Mouse (Mus musculus): ENCODE results near the gene Cabp4. TPM values are rescaled to one million over a fixed set of nuclear protein-coding genes. Genes with fewer than 3 reads are reported as not detected.
"Not testable (repeated sequence)": the region's sequence is repeated elsewhere in the genome, so short reads cannot be mapped to it uniquely, and the experiment has no call there.

Gene Cabp4
- polyA plus RNA-seq, 2 experiments from 2014 or later, result 0.79 to 0.92 TPM

GRCm38 (mm10) chr19:4122411-4123370 lies 21.1 kb downstream of the Cabp4 start:
- no peak for ATAC-seq

- not testable (repeated sequence) for ATAC-seq
These were observed 21.9 kb downstream of the Cabp4 start for GRCm38 (mm10) chr19:4121896-4122295.

DNA sequence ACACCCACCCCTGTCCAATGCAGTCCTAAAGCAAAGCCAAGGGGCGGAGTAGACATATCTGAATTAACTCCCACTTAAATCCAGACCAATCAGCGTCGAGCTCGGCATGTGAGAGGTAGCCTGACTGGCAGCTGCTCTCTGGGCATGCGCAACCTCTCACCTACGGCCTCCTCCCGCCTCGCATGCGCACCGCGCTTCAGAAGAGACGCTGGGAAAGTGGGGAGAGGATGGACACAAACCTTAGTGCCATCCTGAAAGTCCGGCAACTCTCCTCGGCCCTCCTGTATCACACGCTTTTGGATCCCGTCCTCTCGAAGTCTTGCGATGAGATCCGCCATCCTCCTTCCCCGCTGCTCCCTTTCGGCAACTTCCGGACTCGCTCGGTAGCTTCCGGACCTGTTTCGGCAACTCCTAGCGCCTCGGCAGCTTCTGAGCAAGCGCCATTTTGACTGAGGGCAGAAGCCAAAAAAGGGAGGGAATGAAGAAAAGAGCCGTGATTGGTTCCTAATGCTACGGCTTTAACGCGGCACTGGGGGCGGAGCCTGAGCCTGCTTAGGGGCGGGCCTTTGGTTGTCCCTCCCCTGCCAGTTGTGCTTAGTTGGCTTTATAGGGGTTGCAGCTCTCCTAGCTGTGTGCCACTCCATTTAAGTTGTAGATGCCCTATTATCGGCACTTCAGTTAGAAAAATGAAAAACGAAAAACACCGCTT lies 22.6 kb downstream of the Cabp4 start:
- peak; percentile 59 for ATAC-seq

DNA sequence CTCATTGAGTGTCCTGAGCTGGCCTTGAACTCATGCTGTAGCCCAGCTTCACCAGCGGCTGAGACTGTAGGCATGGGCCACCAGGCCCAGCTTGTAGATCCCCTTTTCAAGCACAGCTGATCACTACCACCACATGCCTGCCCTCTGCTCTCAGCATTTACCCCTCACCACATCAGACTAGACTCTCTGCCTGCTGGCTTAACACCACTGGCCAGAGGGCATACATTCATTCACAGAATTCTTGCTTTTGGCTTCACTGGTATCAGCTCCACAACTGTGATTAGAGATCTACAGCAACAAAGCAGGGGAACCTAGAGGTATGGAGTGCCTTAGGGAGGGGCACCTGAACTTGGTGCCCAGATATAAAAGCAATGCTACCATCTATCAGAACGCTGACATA lies 23.3 kb downstream of the Cabp4 start:
- ATAC-seq, result no peak

GRCm38 (mm10) chr19:4119716-4120487 lies 23.9 kb downstream of the Cabp4 start:
- peak; percentile 76 for ATAC-seq

DNA sequence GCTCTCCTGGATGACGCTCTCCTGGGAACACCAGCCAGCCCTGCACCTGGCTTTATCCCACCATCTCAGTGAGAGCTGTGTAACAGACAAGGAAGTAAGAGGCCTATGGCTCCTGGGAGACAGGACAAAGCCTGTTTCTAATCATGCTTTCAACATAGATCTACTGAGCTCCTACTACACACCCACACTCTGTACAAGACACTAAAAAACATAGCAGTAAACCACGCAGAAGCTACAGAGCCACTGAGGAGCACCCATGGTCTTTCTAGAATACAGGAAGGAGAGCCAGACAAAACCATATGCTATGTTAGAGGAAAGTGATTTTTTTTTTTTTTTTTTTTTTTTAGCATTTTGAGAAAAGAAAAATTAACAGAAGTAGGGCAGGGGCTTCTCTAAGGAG lies 25.5 kb downstream of the Cabp4 start:
- no peak for ATAC-seq

DNA sequence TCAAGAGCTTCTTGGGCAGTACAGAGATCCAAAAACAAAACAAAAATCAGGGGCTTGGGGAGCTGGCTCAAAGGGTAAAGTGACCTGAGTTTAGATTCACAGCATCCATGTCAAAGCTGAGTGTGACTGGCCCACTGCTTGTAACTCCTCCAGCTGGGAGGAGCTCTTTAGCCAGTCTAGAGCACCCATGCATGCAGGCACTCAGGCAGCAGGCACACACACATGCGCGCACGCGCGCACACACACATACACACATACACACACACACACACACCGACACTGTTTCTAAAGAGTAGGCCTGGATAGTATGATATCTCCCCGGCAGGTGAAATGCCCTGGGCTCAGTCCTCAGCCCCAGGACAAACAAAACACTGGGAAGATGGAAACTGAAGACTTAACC lies 26.8 kb downstream of the Cabp4 start:
- no peak for ATAC-seq

DNA sequence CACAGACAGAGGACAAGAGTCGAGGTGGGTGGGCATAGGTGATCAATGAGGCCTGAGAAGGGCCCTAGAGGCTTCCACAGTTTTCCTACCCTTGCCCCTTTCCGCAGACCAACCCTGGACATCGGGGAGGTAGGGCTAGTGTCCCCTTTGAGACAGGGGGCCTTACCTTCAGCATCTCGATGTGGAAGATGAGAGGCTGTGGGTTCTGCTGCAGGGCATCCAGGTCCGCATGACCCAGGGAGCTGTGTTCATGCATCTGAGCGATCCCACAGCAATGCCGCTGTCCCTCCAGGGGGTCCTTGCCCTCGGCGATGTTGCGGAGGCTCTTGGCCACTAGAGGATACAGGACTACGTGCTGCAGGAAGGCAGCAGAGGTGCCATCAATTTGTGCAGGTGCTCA lies 28.0 kb downstream of the Cabp4 start:
- ATAC-seq, result no peak

DNA sequence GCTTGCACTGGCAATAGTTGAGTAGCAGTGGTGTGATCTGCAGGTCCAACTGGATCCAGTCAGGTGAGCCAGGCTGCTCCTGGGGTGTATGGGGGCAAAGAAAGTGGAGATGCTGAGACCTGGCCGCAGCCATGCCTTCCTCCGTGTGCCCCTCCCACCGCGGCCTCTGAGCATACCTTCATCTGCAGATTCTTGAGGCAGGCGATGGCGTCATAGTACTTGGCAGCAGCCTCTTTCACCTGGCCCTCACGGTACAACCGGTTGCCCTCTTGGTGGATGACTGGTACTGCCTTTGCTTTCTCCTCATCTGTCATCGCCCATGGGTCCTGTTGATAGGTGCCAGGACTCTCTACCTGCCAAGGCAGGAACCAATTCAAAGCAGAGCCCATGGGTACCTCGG lies 28.7 kb downstream of the Cabp4 start:
- ATAC-seq, result no peak

DNA sequence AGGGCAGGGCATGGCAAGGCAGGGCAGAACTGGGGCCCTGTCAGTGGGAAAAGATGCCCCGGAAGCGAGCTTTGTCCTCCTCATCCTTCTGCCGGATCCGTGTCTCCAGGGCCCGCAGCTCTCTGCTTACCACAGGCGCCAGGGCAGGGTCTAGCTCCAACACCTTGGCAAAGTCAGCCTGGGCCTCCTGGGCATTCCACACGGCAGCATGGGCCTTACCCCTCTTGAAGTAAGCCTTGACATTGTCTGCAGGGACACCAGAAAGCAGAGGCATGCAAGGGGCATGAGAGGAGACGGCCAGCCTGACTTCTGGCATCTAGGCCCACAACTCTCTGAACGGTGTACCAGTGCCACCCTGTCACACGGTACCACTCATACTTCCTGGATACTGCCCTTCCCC lies 29.3 kb downstream of the Cabp4 start:
- no peak for ATAC-seq

- peak; percentile 84 for ATAC-seq
These were observed 30.0 kb downstream of the Cabp4 start for GRCm38 (mm10) chr19:4113806-4114230.

- peak; percentile 19 for ATAC-seq
These were observed 30.5 kb downstream of the Cabp4 start for GRCm38 (mm10) chr19:4113186-4113805.

GRCm38 (mm10) chr19:4112063-4112960 lies 31.5 kb downstream of the Cabp4 start:
- no peak for ATAC-seq

DNA sequence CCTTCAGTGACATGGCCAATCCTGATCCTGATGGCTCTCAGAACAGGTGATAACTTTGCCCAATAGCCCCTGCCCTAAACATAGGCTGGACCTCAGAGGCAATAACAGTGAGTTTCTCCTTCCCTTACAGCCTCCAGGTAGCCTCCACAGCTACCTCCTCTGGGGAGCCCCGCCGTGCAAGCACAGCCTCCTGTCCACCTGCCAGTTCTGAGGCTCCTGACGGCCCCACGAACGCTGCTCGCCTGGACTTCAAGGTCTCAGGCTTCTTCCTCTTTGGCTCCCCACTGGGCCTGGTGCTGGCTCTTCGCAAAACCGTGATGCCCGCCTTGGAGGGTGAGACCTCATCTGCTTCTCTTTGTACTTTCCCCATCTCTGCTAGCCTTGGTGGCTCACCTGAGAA lies 35.3 kb downstream of the Cabp4 start:
- no peak for ATAC-seq

- no peak for ATAC-seq
These were observed 37.2 kb downstream of the Cabp4 start for GRCm38 (mm10) chr19:4106654-4107053.

- ATAC-seq, result no peak
These were observed 39.1 kb downstream of the Cabp4 start for GRCm38 (mm10) chr19:4104675-4105194.

GRCm38 (mm10) chr19:4103792-4104191 lies 40.0 kb downstream of the Cabp4 start:
- ATAC-seq, result no peak

- ATAC-seq, result no peak
These were observed 40.5 kb downstream of the Cabp4 start for GRCm38 (mm10) chr19:4103294-4103693.

DNA sequence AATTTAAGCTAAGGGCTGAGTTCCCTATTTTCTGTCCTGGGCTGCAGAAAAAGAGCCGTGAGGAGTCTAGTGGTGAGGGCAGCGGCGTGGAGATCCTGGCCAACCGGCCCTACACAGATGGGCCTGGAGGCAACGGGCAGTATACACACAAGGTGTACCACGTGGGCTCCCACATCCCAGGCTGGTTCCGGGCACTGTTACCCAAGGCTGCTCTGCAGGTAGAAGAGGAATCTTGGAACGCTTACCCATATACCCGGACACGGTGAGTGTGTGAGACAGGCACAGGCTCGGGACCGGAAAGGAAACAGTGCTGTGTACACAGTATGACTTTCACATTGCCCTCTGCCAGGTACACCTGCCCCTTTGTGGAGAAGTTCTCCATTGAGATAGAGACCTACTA lies 41.2 kb downstream of the Cabp4 start:
- ATAC-seq, result no peak

- ATAC-seq, result no peak
These were observed 41.8 kb downstream of the Cabp4 start for GRCm38 (mm10) chr19:4102049-4102448.

DNA sequence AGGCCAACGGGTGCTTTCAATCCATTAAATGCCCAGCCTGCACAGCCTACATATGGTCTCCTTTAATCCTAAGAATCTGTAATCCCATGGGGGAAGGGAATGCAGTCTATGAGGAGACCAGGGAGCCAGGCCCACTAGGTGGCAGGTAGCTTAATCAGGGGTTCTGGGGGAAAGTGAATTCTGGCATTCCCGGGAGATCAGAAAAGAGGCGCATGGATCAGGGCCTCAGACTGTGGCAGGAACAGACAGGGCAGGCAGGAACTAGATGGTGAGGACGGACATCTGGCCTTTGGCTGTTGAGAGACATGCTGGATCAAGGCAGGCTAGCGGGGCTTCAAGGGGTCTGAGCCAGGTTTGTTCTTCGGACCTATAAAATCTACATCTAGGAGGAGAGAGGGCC lies 42.4 kb downstream of the Cabp4 start:
- no peak for ATAC-seq
